Mouse (Mus musculus): Measurements from ENCODE around the gene Rab3ip. TPM values are rescaled to one million over a fixed set of nuclear protein-coding genes. Genes with fewer than 3 reads are reported as not detected.

The Rab3ip gene
- polyA plus RNA-seq, 1 experiment: 48.9 TPM

DNA sequence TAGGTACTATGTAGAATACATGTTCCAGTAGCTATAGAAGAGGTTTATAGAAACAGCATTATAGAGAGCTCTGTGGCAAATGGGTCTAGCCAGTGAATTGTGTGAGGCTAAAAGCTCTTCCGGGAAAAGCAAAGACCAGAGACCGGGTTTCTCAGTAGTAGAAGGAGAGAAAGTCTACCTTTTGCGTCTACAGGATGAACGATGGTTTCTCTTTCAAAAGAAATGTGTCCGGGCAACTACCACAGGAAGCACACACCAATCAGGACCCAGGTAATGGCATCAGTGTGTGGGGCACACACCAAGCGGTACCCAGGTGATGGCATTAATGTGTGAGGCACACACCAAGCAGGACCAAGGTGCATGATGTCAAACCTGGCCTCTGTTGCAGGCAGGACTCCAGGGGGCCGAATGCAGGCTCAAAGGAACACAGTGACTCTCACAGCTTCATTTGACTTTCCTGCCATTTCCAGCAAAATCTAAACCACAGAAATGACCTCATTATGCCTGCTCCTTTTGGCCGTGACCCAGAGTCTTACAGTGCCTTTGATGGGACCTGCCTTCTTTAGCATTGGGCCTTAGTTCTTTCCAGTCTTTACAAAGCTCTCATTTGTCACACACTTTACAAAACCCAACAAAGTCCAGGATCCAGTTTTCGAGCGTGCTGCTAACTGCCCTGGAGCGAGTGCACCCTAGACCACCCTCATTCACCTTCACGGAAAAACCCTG, 55.3 kb downstream of the Rab3ip start:
- no peak for DNase-seq (ENCODE audit: low read depth)
- no peak for TF ChIP-seq POLR2A (IDR thresholded peaks at IDR 0.05; ENCODE audit: borderline replicate concordance, extremely low read depth, insufficient read depth, insufficient read length, poor library complexity, severe bottlenecking)
- TF ChIP-seq CTCF (IDR thresholded peaks at IDR 0.05; ENCODE audit: borderline replicate concordance, extremely low read depth, insufficient read depth, insufficient read length): no peak

DNA sequence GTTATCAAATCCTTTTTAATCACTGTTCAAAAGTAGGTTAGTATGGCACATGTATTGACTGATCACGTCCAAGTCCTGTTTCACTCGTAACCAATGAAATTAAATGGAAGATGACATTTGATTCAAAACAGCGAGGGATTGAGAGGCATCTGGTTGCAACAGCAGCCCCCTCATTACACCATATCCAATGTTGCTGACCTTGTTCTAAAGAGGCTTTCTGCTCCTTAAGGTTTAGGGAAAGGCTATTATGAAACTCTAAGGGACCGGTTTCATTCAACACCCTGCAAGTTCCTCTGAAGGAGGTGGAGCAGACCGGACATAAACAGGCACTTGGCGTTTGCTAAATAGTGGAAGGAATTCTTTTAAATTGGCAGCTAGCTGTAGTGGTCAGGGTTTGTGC, 56.0 kb downstream of the Rab3ip start:
- DNase-seq (ENCODE audit: low read depth): no peak
- no peak for TF ChIP-seq POLR2A (IDR thresholded peaks at IDR 0.05; ENCODE audit: borderline replicate concordance, extremely low read depth, insufficient read depth, insufficient read length, poor library complexity, severe bottlenecking)
- no peak for TF ChIP-seq CTCF (IDR thresholded peaks at IDR 0.05; ENCODE audit: borderline replicate concordance, extremely low read depth, insufficient read depth, insufficient read length)

DNA sequence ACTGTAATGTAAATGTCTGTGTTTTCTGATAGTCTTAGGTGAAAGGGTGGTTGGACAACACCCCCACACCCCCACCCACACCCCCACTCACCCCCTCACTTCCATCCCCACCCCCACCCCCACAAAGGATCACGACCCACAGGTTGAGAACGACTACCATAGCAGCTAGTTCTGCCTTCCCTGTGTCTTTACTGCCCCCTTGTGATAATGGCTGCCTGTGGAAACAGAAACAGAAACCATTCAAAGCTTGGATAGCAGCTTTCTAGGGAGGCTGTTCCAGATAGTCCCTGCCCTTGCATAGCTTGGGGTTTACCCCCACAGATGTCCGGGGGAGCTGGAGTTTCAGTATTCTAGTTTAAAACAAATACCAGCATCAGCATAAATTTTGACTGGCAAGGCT, 56.8 kb downstream of the Rab3ip start:
- TF ChIP-seq POLR2A (IDR thresholded peaks at IDR 0.05; ENCODE audit: borderline replicate concordance, extremely low read depth, insufficient read depth, insufficient read length, poor library complexity, severe bottlenecking) (no peak), CTCF (IDR thresholded peaks at IDR 0.05; ENCODE audit: borderline replicate concordance, extremely low read depth, insufficient read depth, insufficient read length) (peak; percentile 63; the same call in 1 of the 2 replicates)
- peak; percentile 52 for DNase-seq (ENCODE audit: low read depth)

DNA sequence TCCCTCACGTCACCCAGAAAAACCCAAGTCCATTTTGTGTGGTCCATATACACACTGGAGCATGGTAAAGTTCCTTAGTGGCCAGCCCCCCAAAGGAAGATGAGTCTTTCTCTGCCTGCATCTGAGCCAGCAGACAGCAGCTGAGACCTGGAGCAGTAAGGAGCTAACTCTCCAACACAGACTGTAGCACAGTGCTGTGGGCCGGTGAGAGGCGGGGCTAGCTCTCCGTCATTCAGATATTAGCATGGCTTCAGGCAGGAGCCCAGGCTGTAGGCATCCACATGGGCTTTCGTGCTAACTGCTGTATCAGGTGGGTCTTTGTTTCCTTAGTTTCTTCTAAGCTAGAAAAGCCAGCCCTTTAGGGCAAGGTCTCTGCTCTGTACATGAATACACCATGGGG, 60.0 kb downstream of the Rab3ip start:
- no peak for TF ChIP-seq CTCF (IDR thresholded peaks at IDR 0.05; ENCODE audit: borderline replicate concordance, extremely low read depth, insufficient read depth, insufficient read length)
- TF ChIP-seq POLR2A (IDR thresholded peaks at IDR 0.05; ENCODE audit: borderline replicate concordance, extremely low read depth, insufficient read depth, insufficient read length, poor library complexity, severe bottlenecking): no peak
- peak; percentile 51 for DNase-seq (ENCODE audit: low read depth)

DNA sequence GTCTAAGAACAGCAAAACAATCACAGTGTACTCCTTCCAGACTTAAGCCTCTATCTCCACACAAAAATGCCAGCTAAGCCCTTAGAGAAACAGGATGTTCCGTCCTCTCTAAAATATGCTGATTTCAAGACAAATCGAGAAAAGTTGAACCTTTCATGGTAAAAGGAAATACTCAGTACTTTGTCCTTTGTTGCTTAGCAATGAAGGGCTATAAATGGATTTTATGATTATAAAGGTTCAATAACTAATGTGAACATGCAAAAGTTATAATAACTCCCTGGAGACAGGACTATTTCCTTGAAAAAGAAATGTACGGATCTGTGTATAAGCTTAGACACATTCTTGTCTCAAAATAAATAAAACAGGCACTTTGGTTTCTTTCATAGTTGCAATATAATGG, 66.0 kb downstream of the Rab3ip start:
- no peak for DNase-seq (ENCODE audit: low read depth)
- TF ChIP-seq CTCF (IDR thresholded peaks at IDR 0.05; ENCODE audit: borderline replicate concordance, extremely low read depth, insufficient read depth, insufficient read length) (no peak), POLR2A (IDR thresholded peaks at IDR 0.05; ENCODE audit: borderline replicate concordance, extremely low read depth, insufficient read depth, insufficient read length, poor library complexity, severe bottlenecking) (no peak)

DNA sequence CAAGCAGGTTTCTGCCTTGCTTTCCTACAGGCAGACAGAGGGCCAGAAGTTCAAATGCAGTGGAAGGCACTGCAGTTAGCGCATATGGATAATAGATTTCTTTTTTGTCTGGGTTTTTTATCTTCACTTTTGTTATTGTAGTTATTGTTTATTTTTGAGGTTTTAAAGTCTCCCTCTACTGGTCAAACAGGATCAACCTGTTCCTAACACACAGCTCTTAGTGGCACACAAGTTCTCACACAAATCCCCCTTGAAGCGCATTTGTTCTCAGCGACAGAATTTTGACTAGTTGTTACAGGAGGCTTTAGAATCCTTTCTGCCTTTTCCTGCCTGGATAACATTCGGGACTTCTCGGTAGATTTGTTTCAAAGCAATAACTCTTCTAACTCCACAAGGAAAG, 67.0 kb downstream of the Rab3ip start:
- no peak for DNase-seq (ENCODE audit: low read depth)
- TF ChIP-seq POLR2A (IDR thresholded peaks at IDR 0.05; ENCODE audit: borderline replicate concordance, extremely low read depth, insufficient read depth, insufficient read length, poor library complexity, severe bottlenecking) (no peak), CTCF (IDR thresholded peaks at IDR 0.05; ENCODE audit: borderline replicate concordance, extremely low read depth, insufficient read depth, insufficient read length) (no peak)

DNA sequence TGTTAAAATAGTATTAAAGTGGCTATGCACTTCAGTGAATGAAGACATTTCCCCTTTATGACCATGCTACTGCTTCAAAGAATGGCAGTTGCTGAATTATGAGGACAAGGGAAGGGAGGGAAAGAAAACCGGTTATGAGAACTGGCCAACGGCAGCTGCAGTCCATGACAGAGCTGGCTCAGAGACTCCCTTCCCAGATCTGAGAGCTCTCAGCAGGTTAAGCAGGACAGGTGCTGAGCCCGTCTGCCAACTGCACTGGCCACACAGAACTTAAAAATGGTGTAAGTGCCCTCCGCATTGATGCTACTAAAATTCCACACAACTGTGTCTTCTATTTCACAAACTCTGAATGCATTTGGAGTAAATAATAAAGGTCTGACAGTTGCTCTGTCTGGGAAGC, 73.1 kb downstream of the Rab3ip start:
- TF ChIP-seq CTCF (IDR thresholded peaks at IDR 0.05; ENCODE audit: borderline replicate concordance, extremely low read depth, insufficient read depth, insufficient read length) (no peak), POLR2A (IDR thresholded peaks at IDR 0.05; ENCODE audit: borderline replicate concordance, extremely low read depth, insufficient read depth, insufficient read length, poor library complexity, severe bottlenecking) (no peak)
- no peak for DNase-seq (ENCODE audit: low read depth)

DNA sequence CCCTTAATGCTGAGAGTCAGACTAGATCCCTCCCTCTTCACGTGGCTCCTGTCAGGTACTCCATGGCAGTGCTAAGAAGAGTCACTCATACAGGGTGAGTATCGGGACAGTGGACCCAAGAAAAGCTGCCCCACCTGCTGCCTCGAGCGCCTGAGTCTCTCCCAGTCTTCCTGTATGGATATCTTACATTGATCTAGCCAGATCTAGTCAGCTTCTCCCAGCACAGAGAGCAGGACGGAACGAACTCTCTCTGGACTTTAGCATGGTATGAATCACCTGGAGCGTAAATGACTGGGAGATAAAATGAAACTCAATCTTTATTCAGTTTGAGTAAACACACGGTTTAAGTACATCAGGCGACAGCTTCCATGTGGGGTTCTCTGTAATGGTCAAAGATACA, 76.1 kb downstream of the Rab3ip start:
- TF ChIP-seq CTCF (IDR thresholded peaks at IDR 0.05; ENCODE audit: borderline replicate concordance, extremely low read depth, insufficient read depth, insufficient read length) (no peak), POLR2A (IDR thresholded peaks at IDR 0.05; ENCODE audit: borderline replicate concordance, extremely low read depth, insufficient read depth, insufficient read length, poor library complexity, severe bottlenecking) (no peak)

DNA sequence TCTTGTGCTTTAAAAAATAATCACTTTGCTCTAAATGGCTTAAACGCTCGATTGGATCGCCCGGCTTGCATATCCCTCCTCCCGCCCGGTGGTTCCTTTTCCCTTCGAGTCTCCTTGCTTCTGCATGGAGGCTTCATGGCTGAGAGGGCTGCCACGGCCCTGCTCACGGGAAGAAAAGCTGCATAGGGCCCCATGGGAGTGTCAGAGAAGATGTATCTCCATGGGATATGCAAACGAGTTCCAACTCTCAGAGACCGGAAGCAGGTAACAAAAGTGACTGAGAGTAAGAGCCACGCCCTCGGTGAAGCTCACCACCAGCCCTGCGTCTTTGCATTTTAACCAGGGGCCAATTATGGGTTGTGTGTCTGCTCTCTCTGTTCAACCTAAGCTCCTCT, 78.6 kb downstream of the Rab3ip start:
- no peak for DNase-seq (ENCODE audit: low read depth)
- TF ChIP-seq POLR2A (IDR thresholded peaks at IDR 0.05; ENCODE audit: borderline replicate concordance, extremely low read depth, insufficient read depth, insufficient read length, poor library complexity, severe bottlenecking) (no peak), CTCF (IDR thresholded peaks at IDR 0.05; ENCODE audit: borderline replicate concordance, extremely low read depth, insufficient read depth, insufficient read length) (no peak)

More for the DNA sequence above, 76.1 kb downstream of the Rab3ip start:
- no peak for DNase-seq (ENCODE audit: low read depth)

DNA sequence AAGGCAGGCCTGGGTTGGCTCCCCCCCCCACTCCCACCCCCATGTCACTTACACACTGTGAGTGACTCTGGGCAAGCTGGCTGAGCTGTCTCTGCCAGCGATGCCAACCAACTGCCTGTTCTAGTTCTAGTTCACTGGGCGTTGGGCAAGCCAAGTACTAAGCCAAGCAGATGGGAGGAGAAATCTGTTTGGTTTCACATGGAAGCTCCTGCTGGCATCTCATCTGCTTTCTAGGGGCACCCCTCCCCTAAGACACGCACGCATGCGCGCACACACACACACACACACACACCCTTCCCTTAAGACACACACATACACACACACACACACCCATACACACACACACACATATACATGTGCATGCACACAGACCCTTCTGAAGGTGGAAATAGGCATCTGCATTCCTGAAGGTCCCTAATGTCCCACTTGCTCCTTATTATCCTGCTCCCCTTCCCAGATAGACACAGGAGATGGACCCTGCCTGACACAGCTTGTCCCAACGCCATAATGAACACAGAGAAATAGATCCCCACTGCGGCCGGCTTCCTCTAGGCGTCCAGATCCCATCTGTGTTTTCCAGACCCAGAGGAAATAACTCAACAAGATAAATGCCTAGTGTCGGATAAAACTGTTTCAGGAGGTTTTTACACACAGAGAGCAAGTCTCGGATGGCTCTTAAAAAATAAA, 79.1 kb downstream of the Rab3ip start:
- peak; percentile 72 for DNase-seq (ENCODE audit: low read depth)
- no peak for TF ChIP-seq CTCF (IDR thresholded peaks at IDR 0.05; ENCODE audit: borderline replicate concordance, extremely low read depth, insufficient read depth, insufficient read length)
- no peak for TF ChIP-seq POLR2A (IDR thresholded peaks at IDR 0.05; ENCODE audit: borderline replicate concordance, extremely low read depth, insufficient read depth, insufficient read length, poor library complexity, severe bottlenecking)

DNA sequence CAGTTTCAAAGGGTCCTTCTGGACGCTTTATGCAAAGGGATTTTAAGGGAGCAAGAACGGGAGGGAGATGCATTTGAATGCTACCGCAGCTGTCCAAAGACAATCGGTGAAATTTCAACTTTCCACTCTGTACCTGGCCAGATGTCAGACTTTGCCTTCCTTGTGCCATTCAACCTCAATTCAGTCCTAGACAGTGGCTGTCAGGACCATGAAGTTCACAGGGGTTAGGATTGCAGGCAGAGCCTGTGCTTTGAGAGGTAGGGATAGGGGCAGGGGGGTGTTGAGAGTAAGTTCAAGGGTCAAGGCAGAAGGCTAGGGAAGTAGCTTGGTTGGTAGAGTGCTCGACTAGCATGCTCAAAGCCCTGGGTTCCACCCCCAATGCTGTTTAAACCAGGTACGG, 79.8 kb downstream of the Rab3ip start:
- DNase-seq (ENCODE audit: low read depth): no peak
- no peak for TF ChIP-seq POLR2A (IDR thresholded peaks at IDR 0.05; ENCODE audit: borderline replicate concordance, extremely low read depth, insufficient read depth, insufficient read length, poor library complexity, severe bottlenecking)
- TF ChIP-seq CTCF (IDR thresholded peaks at IDR 0.05; ENCODE audit: borderline replicate concordance, extremely low read depth, insufficient read depth, insufficient read length): no peak

Other genes starting within 250 kb of the Rab3ip start
- gene Myrfl, start 53.9 kb downstream of the Rab3ip start, polyA plus RNA-seq (2012; rRNA removed): 0.05 and 0.10 TPM in 2 replicates
- gene Gm10271, start 21.8 kb upstream of the Rab3ip start, polyA plus RNA-seq (2012; rRNA removed): not detected in 2 replicates
- gene Best3, start 35.5 kb upstream of the Rab3ip start, polyA plus RNA-seq (2012; rRNA removed): 0.11 and 0.18 TPM in 2 replicates
- gene Lrrc10, start 94.6 kb upstream of the Rab3ip start, polyA plus RNA-seq (2012; rRNA removed): 0.11 TPM in 1 of 2 replicates, not detected in the other
- 262 and 287 TPM in 2 replicates for gene Cct2, start 113.0 kb upstream of the Rab3ip start, polyA plus RNA-seq (2012; rRNA removed)
- gene Frs2, start 197.8 kb upstream of the Rab3ip start, polyA plus RNA-seq (2012; rRNA removed): 33.8 and 37.8 TPM in 2 replicates

All from brain, embryonic 14.5 days (tissue).